Mouse (Mus musculus) erythroblast, embryonic 14.5 days (primary cell): ENCODE data around the gene Sdk2. TPM values are rescaled to one million over a fixed set of nuclear protein-coding genes. Genes with fewer than 3 reads are reported as not detected.

Experiments used
- H3K27me3 ChIP-seq: 2 replicates; pipeline ENCODE4 v1.6.1; 2012; ENCODE audit warnings: inconsistent platforms; ENCODE audit not compliant: control insufficient read depth
- H3K36me3 ChIP-seq: 2 replicates; pipeline ENCODE4 v1.6.1; 2012; ENCODE audit warnings: mild to moderate bottlenecking, inconsistent platforms; ENCODE audit not compliant: control insufficient read depth
- H3K4me1 ChIP-seq: 2 replicates; pipeline ENCODE4 v1.6.1; 2012; ENCODE audit warnings: inconsistent platforms; ENCODE audit not compliant: control insufficient read depth
- H3K4me3 ChIP-seq: replicated peaks from 2 replicates; pipeline ENCODE3; 2012; ENCODE audit warnings: moderate library complexity, mild to moderate bottlenecking, inconsistent platforms
- H3K9me3 ChIP-seq: 2 replicates; pipeline ENCODE4 v1.6.1; 2012; ENCODE audit warnings: low read length, inconsistent platforms, mixed read lengths; ENCODE audit not compliant: control insufficient read depth
- GATA1 ChIP-seq: IDR thresholded peaks from 2 replicates; pipeline ENCODE4 v1.6.1; 2012; ENCODE audit warnings: low read length, inconsistent platforms, mixed read lengths
- TAL1 ChIP-seq: IDR thresholded peaks from 3 replicates; pipeline ENCODE4 v1.6.1; 2012; ENCODE audit warnings: low read length, inconsistent platforms, mixed read lengths
- polyA plus RNA-seq: library from polyadenylated mRNA; stranded (reverse); fragments of >175 nt; gene quantifications from 2 replicates; pipeline ENCODE4 v1.2.3, GENCODE M21; 2012

The Sdk2 gene
- polyA plus RNA-seq, 1 experiment: under 0.01 TPM

- Histone ChIP-seq H3K27me3 (peaks cover 26% of the 10 kb centered on the region), H3K4me3 (no peak overlapping the region), H3K36me3 (no peaks in the 10 kb centered on the region), H3K4me1 (peaks cover 47% of the 10 kb centered on the region), H3K9me3 (no peaks in the 10 kb centered on the region)
- TF ChIP-seq GATA1 (no peak), TAL1 (no peak)
Measured at GRCm38 (mm10) chr11:113764132-113764849, 302.6 kb downstream of the Sdk2 start.

GRCm38 (mm10) chr11:113763449-113763848, 303.4 kb downstream of the Sdk2 start:
- Histone ChIP-seq H3K4me3 (no peak overlapping the region), H3K27me3 (peaks cover 26% of the 10 kb centered on the region), H3K4me1 (peaks cover 51% of the 10 kb centered on the region), H3K9me3 (no peaks in the 10 kb centered on the region), H3K36me3 (no peaks in the 10 kb centered on the region)
- TF ChIP-seq TAL1 (no peak), GATA1 (no peak)

- TF ChIP-seq TAL1 (no peak), GATA1 (no peak)
- Histone ChIP-seq H3K36me3 (no peaks in the 10 kb centered on the region), H3K27me3 (peaks cover 23% of the 10 kb centered on the region), H3K4me3 (no peak overlapping the region), H3K4me1 (peaks cover 45% of the 10 kb centered on the region), H3K9me3 (no peaks in the 10 kb centered on the region)
Measured at GRCm38 (mm10) chr11:113762136-113762797, 304.6 kb downstream of the Sdk2 start.

GRCm38 (mm10) chr11:113761646-113762045, 305.2 kb downstream of the Sdk2 start:
- TF ChIP-seq GATA1 (no peak), TAL1 (no peak)
- Histone ChIP-seq H3K9me3 (no peaks in the 10 kb centered on the region), H3K27me3 (peaks cover 21% of the 10 kb centered on the region), H3K36me3 (no peaks in the 10 kb centered on the region), H3K4me1 (peaks cover 38% of the 10 kb centered on the region), H3K4me3 (no peak overlapping the region)

- Histone ChIP-seq H3K4me1 (peaks cover 33% of the 10 kb centered on the region), H3K27me3 (peaks cover 21% of the 10 kb centered on the region), H3K36me3 (no peaks in the 10 kb centered on the region), H3K9me3 (no peaks in the 10 kb centered on the region), H3K4me3 (no peak overlapping the region)
- TF ChIP-seq TAL1 (no peak), GATA1 (no peak)
Measured at GRCm38 (mm10) chr11:113760476-113760875, 306.4 kb downstream of the Sdk2 start.

- TF ChIP-seq TAL1 (no peak), GATA1 (no peak)
- peaks cover 20% of the 10 kb centered on the region for H3K4me1 ChIP-seq
- H3K9me3 ChIP-seq: no peaks in the 10 kb centered on the region
- peaks cover 21% of the 10 kb centered on the region for H3K27me3 ChIP-seq
- H3K4me3 ChIP-seq: no peak overlapping the region
- H3K36me3 ChIP-seq: no peaks in the 10 kb centered on the region
Measured at GRCm38 (mm10) chr11:113758851-113759250, 308.0 kb downstream of the Sdk2 start.

- Histone ChIP-seq H3K4me1 (peaks cover 23% of the 10 kb centered on the region), H3K36me3 (no peaks in the 10 kb centered on the region), H3K9me3 (no peaks in the 10 kb centered on the region), H3K4me3 (no peak overlapping the region), H3K27me3 (peaks cover 16% of the 10 kb centered on the region)
- TF ChIP-seq TAL1 (no peak), GATA1 (no peak)
Measured at GRCm38 (mm10) chr11:113756578-113756977, 310.3 kb downstream of the Sdk2 start.

GRCm38 (mm10) chr11:113755878-113756277, 311.0 kb downstream of the Sdk2 start:
- no peak overlapping the region for H3K4me3 ChIP-seq
- H3K9me3 ChIP-seq: no peaks in the 10 kb centered on the region
- H3K4me1 ChIP-seq: peaks cover 28% of the 10 kb centered on the region
- TF ChIP-seq TAL1 (no peak), GATA1 (no peak)
- H3K27me3 ChIP-seq: peaks cover 11% of the 10 kb centered on the region
- no peaks in the 10 kb centered on the region for H3K36me3 ChIP-seq

GRCm38 (mm10) chr11:113754845-113755244, 312.0 kb downstream of the Sdk2 start:
- H3K4me3 ChIP-seq: no peak overlapping the region
- H3K36me3 ChIP-seq: no peaks in the 10 kb centered on the region
- peaks cover 34% of the 10 kb centered on the region for H3K4me1 ChIP-seq
- H3K27me3 ChIP-seq: peaks cover 4% of the 10 kb centered on the region; the same call in 1 of the 2 replicates
- TF ChIP-seq GATA1 (no peak), TAL1 (no peak)
- no peaks in the 10 kb centered on the region for H3K9me3 ChIP-seq
